Comparison of ENCODE assay signal across 8 mouse cellular contexts in genomic region chr3:142496113-142497101, GRCm38 (mm10). TPM values are rescaled to one million over a fixed set of nuclear protein-coding genes. Genes with fewer than 3 reads are reported as not detected.
DNase-seq lines count a peak whose midpoint lies in the region; ATAC-seq and TF ChIP-seq lines count a peak whose summit lies in the region.

No protein-coding gene starts in this region.

- 58% methylated on average over 14 of the region's 14 CpGs for WGBS in forebrain, embryonic 14.5 days
- WGBS in forebrain, embryonic 10.5 days, result 73% methylated on average over 14 of the region's 14 CpGs
- WGBS in lung, embryonic 16.5 days, result 34% methylated on average over 14 of the region's 14 CpGs

- H3K27ac ChIP-seq in forebrain, embryonic 14.5 days (ENCODE audit: low read depth, low read length), result no peak overlapping the region
- no peak overlapping the region for H3K27ac ChIP-seq in forebrain, embryonic 10.5 days
- H3K27ac ChIP-seq in MEL (ENCODE audit: control insufficient read depth, low read depth, low read length), result no peak overlapping the region
- peak overlapping the region; percentile 2; the same call in 1 of the 2 replicates for H3K27ac ChIP-seq in lung, embryonic 16.5 days (ENCODE audit: low read length)

- no peaks in the 10 kb centered on the region for H3K27me3 ChIP-seq in forebrain, embryonic 14.5 days (replicated peaks; ENCODE audit: control insufficient read depth, insufficient read depth, low read length)
- no peaks in the 10 kb centered on the region for H3K27me3 ChIP-seq in forebrain, embryonic 10.5 days (ENCODE audit: poor library complexity, severe bottlenecking)
- H3K27me3 ChIP-seq in MEL (ENCODE audit: control insufficient read depth in 1 of 2, insufficient read depth in 2 of 2, low read length in 2 of 2), result peaks cover 1 to 10% of the 10 kb centered on the region in 2 experiments; a peak in 3 of 4 replicates
- H3K27me3 ChIP-seq in lung, embryonic 16.5 days (ENCODE audit: control insufficient read depth, insufficient read depth, low read depth, low read length), result peaks cover 8% of the 10 kb centered on the region

- no peak overlapping the region for H3K9ac ChIP-seq in forebrain, embryonic 14.5 days (ENCODE audit: low read length)
- no peak overlapping the region for H3K9ac ChIP-seq in MEL (ENCODE audit: control insufficient read depth, low read depth, low read length, poor library complexity, severe bottlenecking)
- H3K9ac ChIP-seq in lung, embryonic 16.5 days (ENCODE audit: low read length), result 0 out of 2 replicates have a peak overlapping the region, but pooled peaks have one; percentile 13

- TF ChIP-seq EP300 in MEL (IDR thresholded peaks at IDR 0.05; ENCODE audit: low read depth in 1 of 2, low read length in 2 of 2), result no peak

- no peak overlapping the region for H3K4me3 ChIP-seq in forebrain, embryonic 14.5 days (ENCODE audit: low read depth, low read length)
- H3K4me3 ChIP-seq in forebrain, embryonic 10.5 days, result no peak overlapping the region; the same call in 1 of the 2 replicates
- H3K4me3 ChIP-seq in MEL (ENCODE audit: control insufficient read depth in 1 of 2, insufficient read depth in 1 of 2, low read depth in 2 of 2, low read length in 2 of 2), result peak overlapping the region; percentile 3 to 31; a peak in 2 of 4 replicates
- peak overlapping the region; percentile 31 for H3K4me3 ChIP-seq in lung, embryonic 16.5 days (ENCODE audit: low read length)

- DNase-seq in forebrain, embryonic 14.5 days (ENCODE audit: low spot score), result no peak
- DNase-seq in forebrain, embryonic 10.5 days (ENCODE audit: extremely low spot score, low spot score), result no peak
- no peak for DNase-seq in MEL (ENCODE audit: low read depth, low spot score)
- DNase-seq in heart, postnatal 36 days, result peak; percentile 49 to 59
- peak; percentile 20 for DNase-seq in thymus, postnatal 4 days
- no peak for DNase-seq in left cerebral cortex, postnatal 14 days (ENCODE audit: low spot score in 2 of 2)
- DNase-seq in layer of hippocampus, postnatal 14 days (ENCODE audit: low spot score in 2 of 2), result no peak

- no peaks in the 10 kb centered on the region for H3K36me3 ChIP-seq in forebrain, embryonic 14.5 days (ENCODE audit: control insufficient read depth, insufficient read depth, low read length)
- H3K36me3 ChIP-seq in forebrain, embryonic 10.5 days (replicated peaks), result no peaks in the 10 kb centered on the region
- no peaks in the 10 kb centered on the region for H3K36me3 ChIP-seq in MEL (ENCODE audit: control insufficient read depth in 1 of 2, insufficient read depth in 2 of 2, low read length in 2 of 2)
- no peaks in the 10 kb centered on the region for H3K36me3 ChIP-seq in lung, embryonic 16.5 days (ENCODE audit: control insufficient read depth, insufficient read depth, low read length)

- no peaks in the 10 kb centered on the region for H3K9me3 ChIP-seq in forebrain, embryonic 14.5 days (replicated peaks; ENCODE audit: control insufficient read depth, low read length)
- no peaks in the 10 kb centered on the region for H3K9me3 ChIP-seq in forebrain, embryonic 10.5 days
- H3K9me3 ChIP-seq in MEL (replicated peaks; ENCODE audit: insufficient read depth, low read length), result no peaks in the 10 kb centered on the region
- no peaks in the 10 kb centered on the region for H3K9me3 ChIP-seq in lung, embryonic 16.5 days (ENCODE audit: control insufficient read depth, low read length)

- no peak for TF ChIP-seq CTCF in MEL (IDR thresholded peaks at IDR 0.05 in 2 of 3, conservative IDR thresholded peaks at IDR 0.05 in 1 of 3; ENCODE audit: control insufficient read depth in 1 of 3, insufficient read depth in 1 of 3, low read depth in 2 of 3, low read length in 3 of 3, poor library complexity in 1 of 3, severe bottlenecking in 1 of 3)

- H3K4me2 ChIP-seq in forebrain, embryonic 14.5 days (ENCODE audit: low read length), result peak overlapping the region; percentile 15; the same call in 1 of the 2 replicates
- H3K4me2 ChIP-seq in lung, embryonic 16.5 days (ENCODE audit: low read depth, low read length), result peak overlapping the region; percentile 49

- intact Hi-C loops in heart, postnatal 36 days (cut with DNase I), result loop anchor here (1.0 to 2.0 kb wide), 2 partner anchors 34 to 204 kb away; partner anchors contain the start of genes Gbp7 and Kyat3
- intact Hi-C loops in left cerebral cortex, postnatal 14 days (cut with DNase I), result no loop called here

- H3K4me1 ChIP-seq in forebrain, embryonic 14.5 days (ENCODE audit: control insufficient read depth, insufficient read depth, low read length), result no peaks in the 10 kb centered on the region
- H3K4me1 ChIP-seq in forebrain, embryonic 10.5 days, result peaks cover 10% of the 10 kb centered on the region
- 0 out of 4 replicates have a peak, but pooled peaks cover 0 to 4% of the 10 kb centered on the region in 2 experiments for H3K4me1 ChIP-seq in MEL (ENCODE audit: control insufficient read depth in 1 of 2, insufficient read depth in 2 of 2, low read length in 2 of 2)
- H3K4me1 ChIP-seq in lung, embryonic 16.5 days (replicated peaks; ENCODE audit: control insufficient read depth, insufficient read depth, low read length), result peaks cover 9% of the 10 kb centered on the region

- no peak for ATAC-seq in forebrain, embryonic 14.5 days
- no peak for ATAC-seq in lung, embryonic 16.5 days (ENCODE audit: low read depth)

- TF ChIP-seq POLR2A in MEL (IDR thresholded peaks at IDR 0.05; ENCODE audit: control insufficient read depth in 1 of 2, insufficient read depth in 1 of 2, low read depth in 1 of 2, low read length in 2 of 2, poor library complexity in 1 of 2), result no peak

- TF ChIP-seq RAD21 in MEL (IDR thresholded peaks at IDR 0.05; ENCODE audit: low read depth, low read length), result no peak

- no peaks in the 10 kb centered on the region for H3K79me2 ChIP-seq in MEL (ENCODE audit: control insufficient read depth, insufficient read depth, low read length, poor library complexity)

TF ChIP-seq in MEL, 35 proteins besides CTCF, POLR2A, EP300 and RAD21:
- no peak for TF ChIP-seq MXI1 (IDR thresholded peaks at IDR 0.05; ENCODE audit: low read depth, low read length)
- no peak for TF ChIP-seq MAFK (IDR thresholded peaks at IDR 0.05; ENCODE audit: borderline replicate concordance, low read depth, low read length)
- no peak for TF ChIP-seq NRF1 (IDR thresholded peaks at IDR 0.05; ENCODE audit: insufficient read depth, low read depth, low read length, poor library complexity, severe bottlenecking)
- no peak for TF ChIP-seq SIN3A (IDR thresholded peaks at IDR 0.05; ENCODE audit: low read length)
- TF ChIP-seq E2F4 (IDR thresholded peaks at IDR 0.05; ENCODE audit: borderline replicate concordance, low read depth, low read length), result no peak
- TF ChIP-seq ZC3H11A (IDR thresholded peaks at IDR 0.05; ENCODE audit: low read depth, low read length), result no peak
- no peak for TF ChIP-seq HCFC1 (IDR thresholded peaks at IDR 0.05; ENCODE audit: low read depth, low read length)
- no peak for TF ChIP-seq ZKSCAN1 (IDR thresholded peaks at IDR 0.05; ENCODE audit: low read depth, low read length)
- no peak for TF ChIP-seq ZMIZ1 (IDR thresholded peaks at IDR 0.05; ENCODE audit: low read depth, low read length)
- TF ChIP-seq ELF1 (IDR thresholded peaks at IDR 0.05; ENCODE audit: low read depth, low read length), result no peak
- no peak for TF ChIP-seq MYB (IDR thresholded peaks at IDR 0.05; ENCODE audit: low read depth, low read length)
- no peak for TF ChIP-seq CHD1 (IDR thresholded peaks at IDR 0.05; ENCODE audit: low read depth, low read length)
- TF ChIP-seq POLR2AphosphoS2 (IDR thresholded peaks at IDR 0.05; ENCODE audit: low read length), result no peak

RNA-seq across cellular contexts. Expression of gene Gbp5, which starts 2.6 kb away (rescaled TPM):
- not detected in 2 replicates for polyA plus RNA-seq in forebrain, embryonic 14.5 days (2014; fragmentation: Nextera tagmentation; extraction: Ambion mirVana)
- not detected in 2 replicates for polyA plus RNA-seq in forebrain, embryonic 10.5 days (2016; fragmentation: Nextera tagmentation; extraction: Ambion mirVana)
- not detected in 2 replicates for total RNA-seq in MEL (2012; rRNA removed)
- polyA plus RNA-seq in MEL (2012; ENCODE audit: insufficient read depth in 1 of 2, insufficient read length in 2 of 2, low read depth in 1 of 2, low replicate concordance in 2 of 2, missing spikeins in 1 of 2), result under 1 TPM in 1 of 2 experiments, not detected in 1; 0.03 TPM
- total RNA-seq in heart, postnatal 36 days (2021), result 10 to 100 TPM in 1 of 2 experiments, 1 to 10 TPM in 1; 6.7 to 11.9 TPM
- 0.28 and 0.33 TPM in 2 replicates for polyA plus RNA-seq in lung, embryonic 16.5 days (2015; fragmentation: Nextera tagmentation; extraction: Ambion mirVana)
- 1 to 10 TPM; 2.0 to 2.2 TPM for total RNA-seq in left cerebral cortex, postnatal 14 days (2021)
- 1 to 10 TPM; 1.3 to 1.5 TPM for total RNA-seq in layer of hippocampus, postnatal 14 days (2021)

RNA-seq across cellular contexts. Expression of gene Gbp7, which starts 33.7 kb away (rescaled TPM):
- polyA plus RNA-seq in forebrain, embryonic 14.5 days (2014; fragmentation: Nextera tagmentation; extraction: Ambion mirVana), result 1.5 TPM in 2 replicates
- polyA plus RNA-seq in forebrain, embryonic 10.5 days (2016; fragmentation: Nextera tagmentation; extraction: Ambion mirVana), result 0.76 and 0.79 TPM in 2 replicates
- total RNA-seq in MEL (2012; rRNA removed), result 1.6 and 3.9 TPM in 2 replicates
- polyA plus RNA-seq in MEL (2012; ENCODE audit: insufficient read depth in 1 of 2, insufficient read length in 2 of 2, low read depth in 1 of 2, low replicate concordance in 2 of 2, missing spikeins in 1 of 2), result 1 to 10 TPM in 1 of 2 experiments, not detected in 1; 1.9 TPM
- total RNA-seq in heart, postnatal 36 days (2021), result 10 to 100 TPM in 1 of 2 experiments, 1 to 10 TPM in 1; 8.5 to 14.3 TPM
- 5.9 and 7.8 TPM in 2 replicates for polyA plus RNA-seq in lung, embryonic 16.5 days (2015; fragmentation: Nextera tagmentation; extraction: Ambion mirVana)
- total RNA-seq in left cerebral cortex, postnatal 14 days (2021), result 1 to 10 TPM; 3.5 to 3.8 TPM
- total RNA-seq in layer of hippocampus, postnatal 14 days (2021), result 1 to 10 TPM; 2.7 to 2.8 TPM

Comparison
In these comparisons a context has a peak if more than half of its experiments do, and no peak if none do; other contexts are left out.
1. DNase-seq: peak in heart, postnatal 36 days (2 of 2) and thymus, postnatal 4 days (single experiment); none in forebrain, embryonic 14.5 days (single experiment), forebrain, embryonic 10.5 days (single experiment), MEL (single experiment), left cerebral cortex, postnatal 14 days (0 of 2) and layer of hippocampus, postnatal 14 days (0 of 2).
2. H3K4me3 ChIP-seq: peak in MEL (2 of 2) and lung, embryonic 16.5 days (single experiment); none in forebrain, embryonic 14.5 days (single experiment) and forebrain, embryonic 10.5 days (single experiment).